Mouse (Mus musculus) thymus, postnatal 10 days (tissue): ENCODE data around the gene Pi4ka.
A peak's percentile ranks its signal among the peaks of the same experiment; 100 is the strongest.

Experiments used
- DNase-seq, 2 experiments: peaks; one replicate each; pipeline ENCODE4 v3.0.0; 2021; ENCODE audit warnings: low spot score in 2 of 2

Pi4ka gene

GRCm38 (mm10) chr16:17336089-17336488 lies 70.0 kb downstream of the Pi4ka start:
- DNase-seq: no peak

DNA sequence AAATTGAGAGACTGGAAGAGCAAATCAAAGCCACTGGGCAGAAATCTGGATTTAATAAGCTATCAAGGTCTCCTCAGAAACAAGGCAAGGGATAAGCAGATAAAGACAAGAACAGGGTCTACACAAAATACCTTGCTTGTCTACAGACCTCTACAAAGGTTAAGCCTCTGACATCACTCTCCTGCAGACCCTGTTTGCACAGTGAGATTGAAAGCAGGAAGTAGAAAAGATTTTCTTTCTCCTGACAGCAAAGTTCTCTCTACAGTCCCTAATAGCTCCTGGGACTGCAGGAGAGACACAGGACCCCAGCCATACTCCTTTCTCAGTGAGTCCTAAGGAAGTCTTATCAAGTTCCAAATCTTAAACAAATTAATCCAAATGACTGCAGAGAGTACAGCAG lies 71.5 kb downstream of the Pi4ka start:
- no peak for DNase-seq

DNA sequence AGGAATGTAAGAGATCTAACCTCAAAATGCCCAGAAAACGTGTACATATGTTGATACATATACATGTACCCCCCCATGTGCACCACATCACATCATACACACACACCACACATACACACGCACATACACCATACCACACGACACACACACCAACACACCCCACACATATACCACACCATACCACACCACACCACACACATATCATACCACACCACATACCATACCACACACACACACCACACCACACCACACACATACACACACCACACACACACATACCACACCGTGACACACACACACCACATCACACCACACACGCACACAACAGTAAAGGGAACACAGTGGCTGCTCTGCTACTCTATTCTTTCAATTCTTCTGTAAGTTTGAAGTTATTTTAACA lies 74.3 kb downstream of the Pi4ka start:
- no peak for DNase-seq

- DNase-seq: no peak
Measured at GRCm38 (mm10) chr16:17331116-17331515, 75.0 kb downstream of the Pi4ka start, which contains the start of gene Serpind1. Gene Serpind1, plus strand, starts transcription at chr16:17331371.

GRCm38 (mm10) chr16:17329848-17330570 lies 76.1 kb downstream of the Pi4ka start:
- DNase-seq: no peak

- DNase-seq: no peak
Measured at GRCm38 (mm10) chr16:17326064-17326463, 80.0 kb downstream of the Pi4ka start.

DNA sequence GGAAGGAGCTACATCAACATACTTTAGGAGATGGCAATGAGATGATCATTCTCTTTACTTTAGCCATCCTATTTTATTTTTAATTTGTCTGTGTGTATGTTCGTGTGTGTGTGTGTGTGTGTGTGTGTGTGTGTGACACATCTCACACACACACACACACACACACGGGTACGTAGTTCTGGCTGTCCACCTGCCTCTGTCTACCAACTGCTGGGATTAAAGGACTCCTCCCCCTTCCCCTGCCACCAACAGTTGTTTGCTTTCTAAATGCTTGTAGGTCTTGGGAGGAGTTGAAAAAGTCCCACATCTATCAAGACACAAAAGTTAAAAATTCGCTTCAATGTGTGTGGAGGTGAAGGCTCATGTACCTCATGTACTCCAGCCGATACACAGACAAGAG lies 81.4 kb downstream of the Pi4ka start:
- no peak for DNase-seq

- no peak for DNase-seq
Measured at GRCm38 (mm10) chr16:17321481-17321880, 84.6 kb downstream of the Pi4ka start.

DNA sequence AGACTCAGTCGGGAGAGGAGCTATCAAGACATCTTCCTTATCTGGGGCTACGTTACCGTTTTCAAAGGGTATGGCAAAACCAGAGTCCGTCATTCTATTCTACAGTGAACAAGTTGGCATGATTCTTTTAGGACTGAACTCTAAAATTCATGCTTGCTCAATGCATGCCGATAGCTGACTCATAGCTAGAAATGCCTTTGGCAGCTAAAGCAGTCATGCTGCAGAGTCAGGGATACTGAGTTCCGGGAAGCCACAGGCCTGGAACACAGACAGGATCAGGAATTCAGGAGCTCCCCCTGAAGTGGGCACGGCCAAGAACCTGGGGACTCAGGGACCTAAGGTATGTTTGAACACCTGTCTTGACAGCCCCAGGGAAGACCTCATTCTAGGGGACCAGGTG lies 89.6 kb downstream of the Pi4ka start:
- no peak for DNase-seq

DNA sequence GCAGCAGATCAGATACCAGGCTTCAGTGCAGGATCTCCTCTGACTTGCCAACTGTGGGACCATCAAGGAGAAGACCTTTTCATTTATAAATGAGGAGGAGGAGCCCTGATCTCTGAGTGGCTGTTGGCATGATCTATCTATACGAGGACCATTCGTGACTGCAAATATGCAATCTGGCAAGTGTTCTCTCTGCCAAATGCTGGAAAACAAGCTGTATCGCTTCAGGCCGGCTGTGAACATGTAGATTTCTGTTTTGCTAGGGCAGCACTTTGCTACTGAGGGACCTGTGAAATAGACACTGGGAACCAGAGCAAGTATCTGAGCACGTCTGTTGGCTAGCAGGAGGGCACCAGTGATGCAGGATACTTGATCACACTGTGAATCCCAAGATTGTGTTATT lies 93.6 kb downstream of the Pi4ka start:
- DNase-seq: no peak

- DNase-seq: no peak
Measured at GRCm38 (mm10) chr16:17309036-17309435, 97.1 kb downstream of the Pi4ka start.

- DNase-seq: no peak
Measured at GRCm38 (mm10) chr16:17307461-17307860, 98.7 kb downstream of the Pi4ka start.

DNA sequence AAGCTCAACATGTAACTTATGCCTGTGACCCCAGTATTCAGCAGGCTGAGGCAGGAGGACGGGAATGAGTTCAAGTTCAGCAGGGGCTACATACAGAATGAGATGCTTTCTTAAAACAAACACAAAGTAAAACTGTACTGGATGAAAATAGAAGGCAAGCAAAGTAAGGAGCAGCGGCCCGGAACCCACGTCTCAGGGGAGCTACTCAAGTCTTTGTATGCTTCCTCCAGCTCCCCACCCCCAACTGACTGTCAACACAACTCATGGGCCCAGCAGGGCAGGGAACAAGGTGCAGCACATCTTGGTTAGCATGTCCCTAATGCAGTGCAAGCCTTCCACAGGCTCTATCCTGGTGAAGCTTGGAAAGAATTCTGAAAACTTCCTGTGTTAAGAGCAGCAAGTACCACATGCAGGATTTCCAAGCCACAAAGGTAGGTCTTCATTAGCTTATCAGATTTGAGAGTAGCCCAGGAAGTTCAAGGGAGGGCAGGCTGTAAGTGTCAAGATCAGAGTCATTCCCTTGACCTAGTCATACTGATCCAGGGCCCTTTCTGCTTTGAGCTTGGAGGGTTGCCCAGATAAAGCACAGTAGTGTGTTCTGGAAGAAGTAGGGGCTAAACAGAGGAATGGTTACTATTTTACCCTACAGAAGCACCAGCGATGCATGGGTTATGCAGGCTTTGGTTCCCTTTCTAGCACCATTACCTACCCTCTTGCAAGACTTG lies 102.4 kb downstream of the Pi4ka start:
- DNase-seq: no peak

DNA sequence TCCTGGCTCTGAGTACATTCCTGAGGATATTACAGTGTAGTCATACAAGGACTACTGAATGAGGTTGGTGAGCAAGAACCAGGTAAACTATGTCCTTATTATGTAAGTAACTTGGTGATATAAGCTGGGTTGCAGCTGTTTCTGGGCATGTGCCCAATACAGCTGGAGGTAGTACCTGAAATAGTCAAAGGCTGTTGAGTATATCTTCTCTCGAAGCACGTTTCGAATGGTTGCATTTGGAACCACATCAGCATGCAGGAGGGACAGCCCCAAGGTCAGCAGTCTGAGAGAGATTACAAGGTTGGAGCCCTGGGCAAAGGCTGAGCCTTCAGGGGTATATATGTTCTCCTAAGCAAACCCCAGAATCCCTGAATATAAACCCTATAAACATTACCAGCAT lies 105.3 kb downstream of the Pi4ka start:
- no peak for DNase-seq

DNA sequence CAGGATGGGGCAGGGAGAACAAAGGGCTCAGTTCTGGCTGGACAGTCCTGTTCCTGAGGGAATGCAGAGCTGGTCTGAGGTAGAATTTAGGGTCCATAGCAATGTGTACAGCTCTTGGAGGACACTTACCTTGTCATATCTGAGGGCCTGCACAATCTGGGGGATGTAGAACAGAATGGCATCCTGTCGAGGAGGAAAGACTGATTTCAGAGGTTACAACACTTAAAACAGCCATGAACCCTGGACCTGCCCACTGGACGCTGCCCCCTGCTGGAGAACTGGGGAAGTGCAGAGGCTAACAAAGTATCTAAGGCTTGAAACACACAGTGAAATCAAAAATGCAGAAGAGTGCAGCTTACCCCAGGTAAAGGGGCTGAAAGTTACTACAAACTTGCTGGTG lies 113.4 kb downstream of the Pi4ka start:
- peak; percentile 56 to 89 for DNase-seq

- no peak for DNase-seq
Measured at GRCm38 (mm10) chr16:17291016-17291415, 115.1 kb downstream of the Pi4ka start.

DNA sequence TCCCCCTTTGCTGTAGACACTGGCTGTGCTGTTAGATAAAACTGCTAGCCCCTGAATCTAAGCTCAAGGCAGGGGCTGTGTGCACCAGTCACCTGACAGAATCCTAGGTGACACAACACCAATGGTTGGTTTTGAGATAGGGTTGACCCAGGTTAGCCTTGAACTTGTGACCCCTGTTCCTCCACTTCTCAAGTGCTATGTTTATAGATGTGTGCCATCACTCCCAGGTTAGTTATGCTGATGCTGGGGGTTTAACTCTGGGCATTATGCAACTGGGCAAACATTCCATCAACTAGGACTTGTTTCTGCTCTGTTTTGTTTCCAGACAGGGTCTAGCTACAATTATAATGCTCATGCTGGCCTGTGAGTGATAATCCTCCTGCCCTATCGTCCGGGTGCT lies 119.0 kb downstream of the Pi4ka start:
- DNase-seq: no peak

- DNase-seq: no peak
Measured at GRCm38 (mm10) chr16:17283151-17283550, 123.0 kb downstream of the Pi4ka start.

DNA sequence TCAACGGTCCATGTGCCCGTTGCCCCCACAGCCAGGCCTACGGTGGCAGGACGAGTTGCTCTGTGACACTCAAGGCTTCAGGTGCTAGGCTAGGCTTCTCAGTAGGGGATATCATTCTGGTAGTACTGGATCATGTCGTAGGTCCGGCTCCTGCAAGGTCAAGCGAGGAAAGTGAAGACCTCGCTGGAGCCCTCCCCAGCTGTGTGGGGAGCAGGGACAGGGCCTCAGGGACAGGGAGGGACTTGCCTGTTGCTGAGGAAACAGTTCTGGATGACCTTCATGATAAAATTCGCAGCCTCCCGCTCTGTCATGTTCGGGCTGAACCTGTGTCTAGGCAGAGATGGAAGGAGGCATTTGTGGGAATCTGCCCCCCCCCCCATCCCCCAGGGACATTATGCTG lies 125.6 kb downstream of the Pi4ka start:
- no peak for DNase-seq

GRCm38 (mm10) chr16:17277342-17278211 lies 128.5 kb downstream of the Pi4ka start:
- peak; percentile 44 to 60 for DNase-seq

- DNase-seq: peak; percentile 93 to 97
Measured at GRCm38 (mm10) chr16:17276164-17277151, 129.7 kb downstream of the Pi4ka start.
